Mouse (Mus musculus): ENCODE results near the gene Rps19bp1. TPM values are rescaled to one million over a fixed set of nuclear protein-coding genes. Genes with fewer than 3 reads are reported as not detected.

Rps19bp1 gene
- polyA plus RNA-seq (2012), result 72.6 and 92.5 TPM in 2 replicates

DNA sequence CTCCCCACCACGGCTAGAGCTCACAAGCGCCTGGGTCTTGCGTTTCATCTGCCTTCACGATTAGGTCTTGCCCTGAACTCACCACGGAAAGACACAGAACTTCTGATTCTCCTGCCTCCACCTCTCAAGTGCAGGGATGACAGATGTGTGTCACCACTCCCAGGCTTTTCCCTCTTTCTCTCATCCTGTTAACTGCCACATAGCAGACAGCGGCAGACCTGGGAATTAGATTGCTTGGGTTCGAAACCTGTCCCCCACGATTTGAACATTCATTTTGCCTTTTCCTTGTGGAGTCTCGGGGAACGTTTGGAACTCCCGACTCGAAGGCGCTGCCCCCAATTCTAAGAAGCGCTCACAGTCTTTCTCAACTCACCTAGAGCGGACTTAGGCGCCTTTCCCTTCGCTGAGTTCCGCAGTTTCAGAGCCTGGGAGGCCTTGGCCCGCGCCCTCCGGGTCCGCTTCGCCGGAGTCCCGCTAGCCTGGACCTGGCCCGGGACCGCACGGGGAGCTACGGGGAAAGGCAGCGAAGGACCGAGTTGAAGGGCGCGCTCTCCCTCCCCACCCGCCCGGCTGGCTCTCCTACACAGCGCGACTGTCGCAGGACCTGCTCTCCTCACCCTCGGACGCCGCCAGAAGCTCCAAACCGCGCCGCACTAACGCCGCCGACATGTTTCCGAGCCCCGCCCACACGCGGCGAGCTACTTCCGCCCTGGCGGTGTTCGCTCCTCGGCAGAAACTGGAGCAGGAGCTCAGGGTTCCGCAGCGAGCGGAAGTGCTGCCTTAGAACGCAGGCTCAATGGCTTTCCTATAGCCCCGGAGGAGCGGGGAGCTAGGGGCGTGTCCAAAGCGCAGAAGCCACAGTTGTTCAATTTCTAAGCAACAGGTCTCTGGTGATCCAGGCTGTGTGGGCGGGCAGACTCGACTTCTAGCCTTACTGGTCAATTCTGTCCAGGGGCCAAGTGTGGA, at the start of gene Rps19bp1:
Gene Rps19bp1 (minus strand): TSS at position 706 of the 966 bp plus-strand sequence.
- TF ChIP-seq GATA1 (IDR thresholded peaks at IDR 0.05; ENCODE audit: low read length), result no peak

GRCm38 (mm10) chr15:80306146-80306545, 42.0 kb upstream of the Rps19bp1 start:
- TF ChIP-seq GATA1 (IDR thresholded peaks at IDR 0.05; ENCODE audit: low read length), result no peak

GRCm38 (mm10) chr15:80304188-80304587, 40.1 kb upstream of the Rps19bp1 start:
- no peak for TF ChIP-seq GATA1 (IDR thresholded peaks at IDR 0.05; ENCODE audit: low read length)

DNA sequence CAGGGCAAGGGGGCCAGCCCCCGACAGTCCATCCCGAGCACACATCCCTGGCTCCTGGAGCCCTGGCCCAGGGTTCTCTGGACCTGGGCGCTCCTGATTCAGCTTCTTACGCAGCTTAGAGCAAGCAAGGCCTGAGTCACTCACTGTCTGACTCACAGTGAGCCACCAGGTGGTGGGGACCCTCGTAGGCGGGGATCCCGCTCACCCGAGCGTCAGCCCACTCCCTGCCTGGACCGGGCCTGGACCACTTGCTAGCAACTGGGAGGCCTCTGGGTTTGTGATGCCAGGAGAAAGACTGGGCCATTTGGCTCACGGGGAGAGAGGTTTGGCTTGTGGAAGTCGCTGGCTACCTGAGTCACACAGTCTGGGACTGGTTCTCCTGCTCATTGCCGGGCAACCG, 39.7 kb upstream of the Rps19bp1 start:
- no peak for TF ChIP-seq GATA1 (IDR thresholded peaks at IDR 0.05; ENCODE audit: low read length)

DNA sequence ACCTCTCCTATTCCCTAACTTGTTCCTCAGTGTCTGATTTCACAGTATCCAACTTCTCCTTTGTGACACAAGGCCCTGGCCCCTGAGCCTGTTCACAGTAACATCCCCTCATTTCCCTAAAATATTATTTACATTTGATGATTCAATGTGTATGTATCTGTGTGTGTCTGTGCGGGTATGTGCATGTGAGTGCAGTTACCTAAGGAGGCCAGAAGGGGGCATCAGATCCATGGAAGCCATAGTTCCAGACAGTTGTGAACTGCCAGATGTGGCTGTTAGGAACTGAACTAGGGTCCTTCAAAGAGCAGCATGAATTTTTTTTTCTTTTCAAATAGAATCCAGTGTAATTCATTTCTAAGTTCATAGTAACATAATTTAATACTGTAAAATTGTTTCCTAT, 33.0 kb upstream of the Rps19bp1 start:
- no peak for TF ChIP-seq GATA1 (IDR thresholded peaks at IDR 0.05; ENCODE audit: low read length)

- TF ChIP-seq GATA1 (IDR thresholded peaks at IDR 0.05; ENCODE audit: low read length), result no peak
These were observed 25.3 kb upstream of the Rps19bp1 start for GRCm38 (mm10) chr15:80289436-80289835.

GRCm38 (mm10) chr15:80288036-80288435, 23.9 kb upstream of the Rps19bp1 start:
- no peak for TF ChIP-seq GATA1 (IDR thresholded peaks at IDR 0.05; ENCODE audit: low read length)

GRCm38 (mm10) chr15:80286851-80287415, 22.8 kb upstream of the Rps19bp1 start, which contains the start of gene Cacna1i:
Gene Cacna1i (plus strand): TSS chr15:80287238.
- TF ChIP-seq GATA1 (IDR thresholded peaks at IDR 0.05; ENCODE audit: low read length), result no peak

DNA sequence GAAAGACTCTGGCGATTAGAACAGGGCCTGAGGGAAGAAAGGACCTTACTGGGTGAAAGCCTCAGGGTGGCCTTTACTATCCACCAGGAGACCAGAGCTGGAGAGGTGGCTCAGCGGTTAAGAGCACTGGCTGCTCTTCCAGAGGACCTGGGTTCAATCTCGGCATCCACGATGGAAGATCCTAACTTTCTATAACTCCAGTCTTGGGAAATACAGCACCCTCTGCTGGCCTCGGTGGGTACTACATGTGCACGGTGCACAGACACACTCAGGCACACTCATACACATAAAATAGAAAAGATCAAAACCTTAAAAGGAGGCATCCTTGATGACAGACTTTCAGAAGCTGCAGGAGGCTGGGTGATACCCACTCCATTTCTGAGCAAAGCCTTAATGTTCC, 16.5 kb upstream of the Rps19bp1 start:
- TF ChIP-seq GATA1 (IDR thresholded peaks at IDR 0.05; ENCODE audit: low read length), result no peak

- TF ChIP-seq GATA1 (IDR thresholded peaks at IDR 0.05; ENCODE audit: low read length), result no peak
These were observed 14.9 kb upstream of the Rps19bp1 start for GRCm38 (mm10) chr15:80279053-80279452.

GRCm38 (mm10) chr15:80278121-80278759, 14.1 kb upstream of the Rps19bp1 start:
- no peak for TF ChIP-seq GATA1 (IDR thresholded peaks at IDR 0.05; ENCODE audit: low read length)

DNA sequence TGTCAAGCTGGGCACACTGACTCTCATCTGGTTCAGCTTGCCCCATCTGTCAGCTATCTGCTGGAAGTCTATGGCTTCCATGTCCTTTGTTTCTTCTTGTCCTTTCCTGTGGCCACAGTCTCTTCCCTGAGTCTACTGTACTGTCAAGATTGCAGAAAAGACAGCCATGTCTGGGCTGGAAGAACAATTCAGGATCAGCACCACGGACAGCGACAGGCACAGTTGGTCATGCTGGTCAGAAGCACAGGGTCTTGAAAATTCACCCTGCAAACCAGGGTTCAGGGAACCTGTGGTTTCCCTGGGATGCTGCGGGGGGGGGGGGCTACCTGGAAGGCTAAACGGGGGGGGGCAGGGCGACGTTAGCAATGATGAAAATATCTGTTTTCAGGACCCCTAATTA, 13.5 kb upstream of the Rps19bp1 start:
- TF ChIP-seq GATA1 (IDR thresholded peaks at IDR 0.05; ENCODE audit: low read length), result no peak

DNA sequence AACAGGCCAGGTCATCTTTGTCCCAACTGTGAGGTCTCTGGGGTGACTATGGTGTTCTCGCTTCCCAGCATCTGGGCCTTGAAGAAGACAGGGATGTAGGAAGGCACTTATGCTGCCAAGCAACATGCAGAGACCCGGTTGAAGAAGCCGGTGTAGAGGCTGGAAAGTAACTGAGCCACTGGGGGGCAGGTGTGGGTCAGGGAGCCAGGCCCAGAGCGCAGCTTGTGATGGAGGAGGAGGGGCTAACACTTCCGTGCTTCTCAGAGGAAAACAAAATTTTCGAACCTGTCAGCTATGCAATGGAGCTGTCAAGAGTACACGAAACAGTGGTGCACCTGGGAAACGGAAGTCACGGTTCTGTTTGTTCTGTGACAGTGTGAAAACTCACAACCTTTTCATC, 13.0 kb upstream of the Rps19bp1 start:
- no peak for TF ChIP-seq GATA1 (IDR thresholded peaks at IDR 0.05; ENCODE audit: low read length)

GRCm38 (mm10) chr15:80271858-80272396, 7.8 kb upstream of the Rps19bp1 start:
- no peak for TF ChIP-seq GATA1 (IDR thresholded peaks at IDR 0.05; ENCODE audit: low read length)

- no peak for TF ChIP-seq GATA1 (IDR thresholded peaks at IDR 0.05; ENCODE audit: low read length)
These were observed 2.2 kb upstream of the Rps19bp1 start for GRCm38 (mm10) chr15:80266281-80266680.

DNA sequence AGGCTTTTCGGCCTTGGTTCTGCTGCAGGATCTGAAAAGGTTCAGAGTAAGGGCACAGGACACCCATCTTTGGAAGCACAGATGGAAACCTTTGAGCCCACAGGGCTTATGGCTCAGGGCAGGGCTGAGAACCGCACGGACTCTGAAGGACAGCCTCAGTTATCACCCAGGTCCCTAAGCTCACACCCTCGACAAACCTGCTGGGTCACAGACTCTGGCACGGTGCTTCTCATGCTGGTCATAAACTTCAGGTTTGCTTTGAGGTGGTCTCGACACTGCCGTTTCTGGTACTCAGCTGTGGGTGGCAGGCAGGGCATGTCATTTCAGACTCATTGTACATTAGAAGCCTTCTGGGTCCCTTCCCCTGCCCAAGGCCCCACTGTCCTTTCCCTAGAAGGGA, 3.0 kb downstream of the Rps19bp1 start:
- no peak for TF ChIP-seq GATA1 (IDR thresholded peaks at IDR 0.05; ENCODE audit: low read length)
